ENCODE assay signal across 29 mouse cellular contexts in the genomic region with DNA sequence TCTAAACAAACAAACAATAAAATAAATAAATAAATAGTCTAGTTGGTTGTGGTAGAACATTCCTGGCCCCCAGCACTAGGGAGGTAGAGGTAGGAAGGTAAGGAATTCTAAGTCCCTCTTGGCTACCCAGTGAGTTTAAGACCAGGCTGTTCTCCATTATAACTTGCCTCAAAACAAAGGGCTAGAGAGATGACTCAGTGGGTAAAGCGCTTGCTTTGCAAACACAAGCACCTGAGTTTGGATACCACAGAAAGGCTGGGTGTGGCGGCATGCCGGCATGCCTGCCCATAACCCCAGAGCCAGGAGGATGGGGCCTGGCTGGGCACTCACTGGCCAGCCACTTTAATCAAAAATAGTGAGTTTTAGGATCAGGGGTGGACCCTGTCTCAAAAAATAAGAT. TPM values are rescaled to one million over a fixed set of nuclear protein-coding genes. Genes with fewer than 3 reads are reported as not detected.
DNase-seq lines count a peak whose midpoint lies in the region; ATAC-seq and TF ChIP-seq lines count a peak whose summit lies in the region.
"Had no signal": no experiment of that assay in that cellular context is flagged by ENCODE, and none has a peak within 500 bp of the region (broad histone marks: within the 10 kb centered on the region; RNA-seq: fewer than 3 reads in every experiment).

No protein-coding gene starts in this region.

- TF ChIP-seq CTCF in testis, adult 2 months (IDR thresholded peaks at IDR 0.05; ENCODE audit: control insufficient read depth, insufficient read depth, insufficient replicate concordance, low read depth, low read length), result no peak

- no peak for ATAC-seq in forebrain, embryonic 13.5 days
- ATAC-seq: CD4-positive, CD25-positive, alpha-beta regulatory T cell, adult 4 months; forebrain, embryonic 15.5 days; intestine, postnatal 0 days; midbrain, embryonic 16.5 days had no signal

- no peaks in the 10 kb centered on the region for H3K79me2 ChIP-seq in myocyte (ENCODE audit: control insufficient read depth, insufficient read depth)

- no peak for DNase-seq in heart, embryonic 10.5 days (ENCODE audit: low spot score)
- no peak for DNase-seq in heart, adult 9 months (ENCODE audit: low spot score in 2 of 2)
- no peak for DNase-seq in testis, postnatal 14 days (ENCODE audit: low spot score)
- DNase-seq in cerebellum, adult 11-12 months, result no peak
- DNase-seq: adrenal gland, postnatal 14 days; cerebellum, adult 11 months; cerebellum, adult 9-11 months; embryo, embryonic 11 days; gastrocnemius, postnatal 25 days; heart, adult 11 months; kidney, postnatal 25 days; thymus, postnatal 4 days had no signal

- H3K36me3 ChIP-seq in heart, embryonic 10.5 days, result no peaks in the 10 kb centered on the region
- H3K36me3 ChIP-seq in testis, adult 2 months (ENCODE audit: control insufficient read depth, insufficient read depth, low read length), result no peaks in the 10 kb centered on the region
- no peaks in the 10 kb centered on the region for H3K36me3 ChIP-seq in myocyte (ENCODE audit: control insufficient read depth, insufficient read depth)
- no peaks in the 10 kb centered on the region for H3K36me3 ChIP-seq in forebrain, embryonic 13.5 days (ENCODE audit: poor library complexity, severe bottlenecking)
- H3K36me3 ChIP-seq: embryonic facial prominence, embryonic 12.5 days; forebrain, embryonic 15.5 days; limb, embryonic 12.5 days; liver, embryonic 15.5 days; neural tube, embryonic 12.5 days had no signal

- H3K9ac ChIP-seq in forebrain, embryonic 13.5 days, result no peak overlapping the region
- H3K9ac ChIP-seq: embryonic facial prominence, embryonic 12.5 days; forebrain, embryonic 15.5 days; hindbrain, embryonic 14.5 days; limb, embryonic 12.5 days; liver, embryonic 15.5 days; neural tube, embryonic 12.5 days had no signal

- peak overlapping the region; percentile 65; the same call in 1 of the 2 replicates for H3K27ac ChIP-seq in heart, embryonic 10.5 days
- 0 out of 2 replicates have a peak overlapping the region, but pooled peaks have one; percentile 25 for H3K27ac ChIP-seq in testis, adult 2 months (ENCODE audit: control insufficient read depth, insufficient read depth, low read depth, low read length)
- no peak overlapping the region for H3K27ac ChIP-seq in forebrain, embryonic 13.5 days
- H3K27ac ChIP-seq: embryonic facial prominence, embryonic 12.5 days; forebrain, embryonic 15.5 days; hindbrain, embryonic 14.5 days; limb, embryonic 12.5 days; liver, embryonic 15.5 days; neural tube, embryonic 12.5 days had no signal

- WGBS in heart, embryonic 10.5 days, result 86% methylated on average over 3 of the region's 3 CpGs
- 81% methylated on average over 3 of the region's 3 CpGs for WGBS in forebrain, embryonic 13.5 days

- H3K4me1 ChIP-seq in heart, embryonic 10.5 days, result peaks cover 38% of the 10 kb centered on the region
- no peaks in the 10 kb centered on the region; the same call in 1 of the 2 replicates for H3K4me1 ChIP-seq in testis, adult 2 months (ENCODE audit: control insufficient read depth, insufficient read depth, low read length)
- peaks cover 13% of the 10 kb centered on the region; the same call in 1 of the 2 replicates for H3K4me1 ChIP-seq in forebrain, embryonic 13.5 days

- H3K9me3 ChIP-seq in heart, embryonic 10.5 days, result no peaks in the 10 kb centered on the region
- no peaks in the 10 kb centered on the region for H3K9me3 ChIP-seq in forebrain, embryonic 13.5 days (replicated peaks)
- H3K9me3 ChIP-seq: embryonic facial prominence, embryonic 12.5 days; forebrain, embryonic 15.5 days; limb, embryonic 12.5 days; liver, embryonic 15.5 days; neural tube, embryonic 12.5 days had no signal

- TF ChIP-seq POLR2A in testis, adult 2 months (IDR thresholded peaks at IDR 0.05; ENCODE audit: control insufficient read depth, low read depth, low read length), result no peak
- no peak for TF ChIP-seq POLR2A in myocyte (IDR thresholded peaks at IDR 0.05; ENCODE audit: insufficient read length, low read depth)

- no peak overlapping the region for H3K4me3 ChIP-seq in heart, embryonic 10.5 days
- no peak overlapping the region for H3K4me3 ChIP-seq in testis, adult 2 months (ENCODE audit: control insufficient read depth, low read depth, low read length)
- no peak overlapping the region for H3K4me3 ChIP-seq in myocyte
- H3K4me3 ChIP-seq in forebrain, embryonic 13.5 days, result no peak overlapping the region
- H3K4me3 ChIP-seq: embryonic facial prominence, embryonic 12.5 days; forebrain, embryonic 15.5 days; limb, embryonic 12.5 days; liver, embryonic 15.5 days; neural tube, embryonic 12.5 days had no signal

- no peak overlapping the region for H3ac ChIP-seq in myocyte (ENCODE audit: control insufficient read depth, insufficient read length)

- H3K4me2 ChIP-seq in myocyte (ENCODE audit: low read depth), result peak overlapping the region; percentile 72
- H3K4me2 ChIP-seq in forebrain, embryonic 13.5 days, result no peak overlapping the region
- H3K4me2 ChIP-seq: embryonic facial prominence, embryonic 12.5 days; forebrain, embryonic 15.5 days; hindbrain, embryonic 14.5 days; limb, embryonic 12.5 days; liver, embryonic 15.5 days; midbrain, embryonic 11.5 days; neural tube, embryonic 12.5 days had no signal

- H3K27me3 ChIP-seq in heart, embryonic 10.5 days (ENCODE audit: insufficient read depth, poor library complexity, severe bottlenecking), result peaks cover 7% of the 10 kb centered on the region; the same call in 1 of the 2 replicates
- H3K27me3 ChIP-seq in testis, adult 2 months (ENCODE audit: control insufficient read depth, insufficient read depth, low read length), result no peaks in the 10 kb centered on the region
- no peaks in the 10 kb centered on the region for H3K27me3 ChIP-seq in myocyte (ENCODE audit: control insufficient read depth, insufficient read depth, insufficient read length)
- H3K27me3 ChIP-seq in forebrain, embryonic 13.5 days, result no peaks in the 10 kb centered on the region; the same call in 1 of the 2 replicates
- H3K27me3 ChIP-seq: embryonic facial prominence, embryonic 12.5 days; forebrain, embryonic 15.5 days; neural tube, embryonic 12.5 days had no signal

TF ChIP-seq in myocyte, 11 proteins besides CTCF, POLR2A, EP300 and RAD21:
- TF ChIP-seq E2F4 (IDR thresholded peaks at IDR 0.05; ENCODE audit: insufficient read depth), result no peak
- TF ChIP-seq MYOG (IDR thresholded peaks at IDR 0.05; ENCODE audit: control insufficient read depth in 1 of 3, insufficient read depth in 1 of 3, insufficient read length in 2 of 3, low read depth in 2 of 3), result peak in 1 of 3 experiments; percentile 69

RNA-seq across cellular contexts. Expression of a gene that starts 8.7 kb away (rescaled TPM):
- 2.3 and 2.7 TPM in 2 replicates for polyA plus RNA-seq in heart, embryonic 10.5 days (2016; fragmentation: Nextera tagmentation; extraction: Ambion mirVana)
- polyA plus RNA-seq in testis, adult 2 months (2012; rRNA removed), result 3.3 and 4.2 TPM in 2 replicates
- 24.5 TPM for polyA plus RNA-seq in myocyte (2012; fragmentation: generic; extraction: Trizol)
- 0.98 and 2.2 TPM in 2 replicates for polyA plus RNA-seq in forebrain, embryonic 13.5 days (2015; fragmentation: Nextera tagmentation; extraction: Ambion mirVana)

RNA-seq across cellular contexts. Expression of a gene that starts 28.0 kb away (rescaled TPM):
- polyA plus RNA-seq in heart, embryonic 10.5 days (2016; fragmentation: Nextera tagmentation; extraction: Ambion mirVana), result 120 and 142 TPM in 2 replicates
- 58.2 and 59.0 TPM in 2 replicates for polyA plus RNA-seq in testis, adult 2 months (2012; rRNA removed)
- 78.2 TPM for polyA plus RNA-seq in myocyte (2012; fragmentation: generic; extraction: Trizol)
- 178 and 184 TPM in 2 replicates for polyA plus RNA-seq in forebrain, embryonic 13.5 days (2015; fragmentation: Nextera tagmentation; extraction: Ambion mirVana)

RNA-seq across cellular contexts. Expression of a gene that starts 56.0 kb away (rescaled TPM):
- 0.30 TPM in 1 of 2 replicates, not detected in the other for polyA plus RNA-seq in heart, embryonic 10.5 days (2016; fragmentation: Nextera tagmentation; extraction: Ambion mirVana)
- polyA plus RNA-seq in testis, adult 2 months (2012; rRNA removed), result 469 and 538 TPM in 2 replicates
- polyA plus RNA-seq in myocyte (2012; fragmentation: generic; extraction: Trizol), result not detected
- polyA plus RNA-seq in forebrain, embryonic 13.5 days (2015; fragmentation: Nextera tagmentation; extraction: Ambion mirVana), result 0.09 TPM in 1 of 2 replicates, not detected in the other
- polyA plus RNA-seq: CD4-positive, CD25-positive, alpha-beta regulatory T cell, adult 4 months; forebrain, embryonic 15.5 days; frontal cortex, adult 2 months; heart, embryonic 14.5 days; hindbrain, embryonic 14.5 days; liver, embryonic 15.5 days; lung, embryonic 16.5 days; neural tube, embryonic 12.5 days; stomach, embryonic 14.5 days had no signal

RNA-seq across cellular contexts. Expression of a gene that starts 59.2 kb away (rescaled TPM):
- polyA plus RNA-seq in heart, embryonic 10.5 days (2016; fragmentation: Nextera tagmentation; extraction: Ambion mirVana), result 8.5 and 10.3 TPM in 2 replicates
- 31.6 and 34.8 TPM in 2 replicates for polyA plus RNA-seq in testis, adult 2 months (2012; rRNA removed)
- 27.1 TPM for polyA plus RNA-seq in myocyte (2012; fragmentation: generic; extraction: Trizol)
- polyA plus RNA-seq in forebrain, embryonic 13.5 days (2015; fragmentation: Nextera tagmentation; extraction: Ambion mirVana), result 11.9 and 12.1 TPM in 2 replicates

Comparison
In these comparisons a context has a peak if more than half of its experiments do, and no peak if none do; other contexts are left out.
1. RNA of a gene that starts 56.0 kb away (polyA plus RNA-seq): 469 to 538 TPM in testis, adult 2 months; 0.30 TPM in heart, embryonic 10.5 days, 0.09 TPM in forebrain, embryonic 13.5 days and not detected in myocyte (single experiment); every median in the first group is over 100 times any median in the second.